Mouse (Mus musculus) induced T-regulatory cell, adult 2 months (primary cell): Measurements from ENCODE around the gene Mpped1.

Experiments
- DNase-seq: peaks from one replicate; pipeline ENCODE4 v3.0.0-alpha.2; 2012; ENCODE audit warnings: low read depth

Mpped1 gene

DNA sequence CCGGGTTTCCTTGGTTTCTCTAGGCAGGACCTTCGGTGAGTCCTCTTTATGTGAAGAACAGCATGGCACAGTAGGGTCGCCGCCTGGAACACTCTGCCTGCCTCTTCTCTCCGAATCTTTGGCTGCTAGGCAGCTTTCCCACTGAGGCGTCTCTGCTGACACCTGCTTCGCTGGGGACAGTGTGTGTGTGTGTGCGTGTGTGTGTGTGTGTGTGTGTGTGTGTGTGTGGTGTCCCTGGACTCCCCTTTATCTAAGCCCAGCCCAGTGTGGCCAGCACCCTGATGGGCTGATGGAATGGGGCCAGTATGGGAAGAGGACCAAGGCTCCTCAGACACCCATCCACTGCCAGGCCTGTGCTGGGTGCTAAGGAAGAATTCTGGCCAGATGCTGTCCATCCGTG lies 9.8 kb downstream of the Mpped1 start:
- DNase-seq = no peak

DNA sequence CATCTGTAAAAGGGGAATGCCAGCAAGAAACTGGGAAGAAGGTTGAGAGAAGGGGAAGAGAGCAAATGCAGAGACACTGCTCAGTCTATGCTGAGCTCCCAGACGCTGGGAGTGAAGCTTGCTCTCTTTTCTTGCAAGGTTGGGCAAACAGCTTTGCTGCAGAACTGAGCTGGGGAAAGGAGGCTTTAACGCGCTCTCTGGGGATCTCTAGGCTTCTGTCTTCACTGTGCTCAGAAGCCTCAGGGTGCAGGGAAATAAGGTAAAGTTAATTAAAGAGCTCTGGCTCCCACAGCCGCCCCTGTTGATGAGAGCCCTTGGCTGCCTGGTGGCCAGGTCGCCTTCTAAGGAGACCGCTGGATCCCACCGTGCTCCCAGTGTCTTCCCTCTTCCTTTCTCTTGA lies 17.7 kb downstream of the Mpped1 start:
- DNase-seq = no peak

DNA sequence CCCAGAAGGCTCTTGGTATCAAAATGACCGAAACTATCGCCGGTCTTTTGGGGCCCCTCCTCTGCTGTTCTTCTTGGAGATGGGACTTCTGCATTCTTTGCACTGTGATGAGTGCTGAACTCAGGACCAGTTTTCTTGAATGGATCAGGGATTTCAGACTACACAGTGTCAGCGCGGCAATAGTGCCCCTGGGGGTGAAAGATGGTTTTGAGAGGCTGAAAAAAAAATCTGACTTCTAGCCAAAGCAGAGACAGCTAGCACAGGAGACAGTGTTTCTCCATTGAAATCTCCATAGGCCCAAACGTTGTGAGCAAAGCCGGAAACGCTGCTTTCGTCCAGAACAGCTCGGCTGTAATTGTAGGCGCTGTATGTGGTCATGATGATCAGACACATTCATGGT lies 19.7 kb downstream of the Mpped1 start:
- no peak for DNase-seq

DNA sequence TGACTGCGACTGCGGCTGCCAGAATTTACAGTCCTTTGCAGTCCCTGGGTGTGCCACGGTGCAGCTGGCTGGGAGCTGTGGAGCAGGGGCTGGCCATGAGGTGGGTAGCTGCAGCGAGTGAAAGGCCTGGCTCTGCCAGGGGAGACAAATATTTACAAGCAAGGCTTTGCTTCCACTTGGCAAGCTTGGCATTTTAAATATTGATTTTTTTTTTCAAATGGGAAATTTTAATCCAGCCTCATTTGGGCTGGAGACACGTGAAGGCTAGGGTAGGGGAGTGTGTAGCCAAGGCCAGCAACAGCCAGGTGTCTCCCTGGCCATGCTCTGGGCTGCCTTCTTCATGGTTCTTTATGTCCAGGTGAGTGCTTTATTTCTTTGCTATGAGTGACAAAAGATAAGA lies 21.7 kb downstream of the Mpped1 start:
- DNase-seq = no peak

DNA sequence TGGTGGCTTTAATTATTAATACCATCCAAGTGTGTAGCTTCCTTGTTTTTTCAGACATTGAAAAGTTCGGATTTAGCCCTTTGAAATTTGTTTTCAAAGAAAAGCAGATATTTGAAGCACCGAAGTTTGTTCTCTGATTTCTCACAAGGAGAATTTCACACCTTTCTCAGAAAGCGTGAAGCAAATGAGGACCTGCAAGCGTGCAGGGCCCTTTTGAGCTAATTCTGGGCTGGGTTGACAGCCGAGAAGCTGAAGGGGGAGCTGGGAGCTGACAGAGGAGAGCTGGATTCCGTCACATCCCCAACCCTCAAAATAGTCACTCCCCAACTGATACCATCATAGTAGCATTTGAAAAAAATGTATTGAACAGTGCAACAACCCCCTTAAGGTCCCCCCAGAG lies 34.8 kb downstream of the Mpped1 start:
- no peak for DNase-seq

DNA sequence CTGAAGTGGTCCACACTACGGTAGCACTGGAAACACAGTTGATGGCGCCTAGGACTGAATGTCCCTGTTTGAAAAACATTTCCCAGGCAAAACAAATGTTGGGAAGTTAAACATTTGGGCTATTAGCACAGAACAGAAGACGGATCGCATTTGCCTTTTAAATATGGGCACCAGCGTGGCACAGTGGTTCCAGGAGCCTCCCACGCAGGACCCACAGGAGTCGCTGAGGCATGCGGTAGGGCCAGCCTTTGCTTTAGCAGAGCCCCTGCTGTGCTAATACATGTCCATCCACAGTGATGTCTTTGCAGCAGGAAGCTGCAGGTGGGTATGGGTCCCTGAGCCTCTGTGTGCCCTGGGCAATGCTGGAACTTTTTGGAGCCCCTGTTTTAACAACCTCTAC lies 48.7 kb downstream of the Mpped1 start:
- no peak for DNase-seq

DNA sequence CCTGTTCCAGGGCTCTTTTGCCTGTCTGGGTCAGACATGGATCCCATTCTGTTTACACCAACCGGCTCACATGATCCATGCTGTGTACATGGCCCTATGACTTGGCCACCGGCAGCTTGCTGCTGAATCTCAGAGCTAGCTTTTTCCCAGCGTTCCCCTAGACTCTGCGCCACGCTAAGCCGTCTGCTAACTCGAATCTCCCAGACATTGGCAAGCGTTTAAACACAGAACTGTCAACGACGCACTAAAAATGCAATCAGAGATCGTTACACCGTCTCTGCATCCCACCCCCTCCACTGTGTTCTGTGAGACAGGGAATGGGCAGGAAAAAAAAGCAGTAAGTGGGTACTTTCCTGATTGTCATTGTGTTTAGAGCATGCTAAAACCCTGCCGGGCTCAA lies 50.0 kb downstream of the Mpped1 start:
- DNase-seq = no peak

DNA sequence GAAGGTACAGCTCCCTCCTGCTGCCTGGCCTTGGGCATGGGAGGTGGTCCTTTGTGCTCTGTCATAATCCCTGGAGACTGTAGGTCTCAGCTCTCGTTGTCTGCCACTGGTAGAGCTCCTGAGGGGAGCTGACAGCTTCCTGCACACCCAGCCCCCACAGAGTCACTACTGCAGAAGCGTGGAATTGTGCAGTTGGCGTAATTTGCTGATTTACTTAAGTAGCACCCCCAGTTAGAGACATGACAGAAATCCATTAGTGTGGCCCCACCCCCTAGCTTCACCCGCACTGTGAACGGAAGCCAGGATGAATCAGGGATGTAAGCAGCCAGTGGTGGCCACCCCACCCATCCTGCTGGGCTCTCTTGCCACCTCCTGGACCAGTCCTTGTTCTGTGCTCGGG lies 53.0 kb downstream of the Mpped1 start:
- DNase-seq = no peak

DNA sequence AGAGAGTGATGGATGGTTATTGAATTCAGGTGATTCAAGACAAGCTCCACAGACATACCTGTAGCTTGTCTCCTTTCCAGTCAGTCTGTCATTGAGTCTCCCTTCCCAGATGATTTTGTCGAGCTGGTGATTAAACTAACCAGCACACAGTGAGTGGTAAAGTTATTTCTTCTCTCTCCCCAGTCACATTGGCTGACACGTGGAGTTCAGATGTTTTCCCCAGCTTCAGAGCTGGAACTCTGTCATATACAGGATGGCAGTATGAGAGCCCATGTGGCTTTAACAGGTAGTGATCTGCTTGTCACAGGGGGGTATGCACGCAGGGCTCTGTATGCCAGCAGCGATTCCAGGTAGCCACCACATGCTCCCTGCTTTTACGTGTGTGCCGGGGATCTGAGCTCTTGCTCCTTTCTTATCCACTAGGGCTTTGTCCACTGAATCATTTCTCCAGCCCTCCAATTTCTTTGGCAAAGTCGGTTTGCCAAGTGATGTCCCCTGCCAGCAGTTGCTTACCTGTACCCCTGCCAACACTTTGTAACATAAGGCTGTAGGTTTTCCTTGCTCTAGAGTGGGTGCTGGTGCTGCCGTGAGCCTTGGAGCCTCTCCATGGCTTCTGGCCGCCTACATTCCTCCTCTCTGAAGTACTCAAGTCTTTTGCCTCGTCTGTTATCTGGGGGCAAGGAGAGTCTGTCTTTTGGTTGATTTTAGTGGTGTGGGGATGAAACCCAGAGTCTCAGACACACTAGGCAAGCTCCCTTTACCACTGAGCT lies 61.9 kb downstream of the Mpped1 start:
- no peak for DNase-seq

DNA sequence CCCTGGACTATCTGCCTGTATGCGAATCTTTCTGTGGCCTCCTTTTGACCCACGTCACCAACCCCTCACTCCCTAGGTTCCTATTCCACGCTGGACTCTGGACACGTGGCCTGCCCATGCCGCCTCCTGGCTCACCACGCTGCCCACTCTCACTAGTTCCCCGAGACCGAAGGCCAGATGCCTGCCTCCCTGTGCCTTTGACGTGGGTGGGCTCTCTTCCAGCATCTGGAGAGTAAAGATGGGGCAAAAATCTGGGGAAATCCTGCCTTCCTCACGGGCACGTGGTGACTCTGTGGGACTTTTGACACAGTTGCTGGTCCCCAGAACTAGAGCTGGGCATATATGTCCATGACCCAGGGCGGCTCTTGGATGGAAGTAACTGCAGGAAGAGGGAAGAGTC lies 63.2 kb downstream of the Mpped1 start:
- no peak for DNase-seq

DNA sequence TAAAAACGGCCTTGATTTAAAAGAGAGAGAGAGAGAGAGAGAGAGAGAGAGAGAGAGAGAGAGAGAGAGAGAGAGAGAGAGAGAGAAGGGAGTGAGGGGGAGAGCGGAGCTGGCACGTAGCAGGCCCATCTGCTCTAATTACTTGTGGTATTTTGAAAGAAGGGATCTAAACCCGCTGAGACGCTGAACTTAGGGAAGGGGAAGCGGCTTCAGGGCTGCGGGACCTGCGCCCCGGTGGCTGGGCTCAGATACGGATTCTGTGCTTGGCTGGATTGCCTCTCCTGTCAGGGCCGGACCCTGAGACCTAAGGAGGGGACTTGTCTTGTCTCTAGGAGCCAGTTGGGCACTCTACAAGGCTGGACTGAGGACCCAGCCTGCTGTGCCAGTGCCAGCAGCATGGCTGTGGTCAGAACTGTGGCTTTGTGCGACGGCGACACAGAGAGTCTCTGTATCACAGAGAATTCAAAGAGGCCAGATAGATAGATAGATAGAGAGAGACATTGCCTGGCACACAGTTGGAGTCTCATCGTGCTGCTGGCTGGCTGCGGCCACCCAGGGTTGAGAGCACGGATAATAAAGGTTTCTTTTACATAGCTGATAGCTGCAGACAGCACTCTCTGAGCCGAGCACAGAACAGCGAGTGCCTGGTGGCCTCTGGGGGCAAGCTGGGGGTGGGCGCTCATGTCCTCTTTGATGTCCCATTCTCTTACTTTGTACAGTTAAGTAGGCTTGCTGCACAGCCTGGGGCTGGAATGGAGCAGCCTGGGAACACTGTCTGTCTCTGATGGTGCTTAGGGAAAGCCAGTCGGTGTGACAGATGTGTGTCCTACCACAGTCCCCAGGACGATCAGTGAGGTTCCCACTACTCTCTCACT lies 63.9 kb downstream of the Mpped1 start:
- no peak for DNase-seq

DNA sequence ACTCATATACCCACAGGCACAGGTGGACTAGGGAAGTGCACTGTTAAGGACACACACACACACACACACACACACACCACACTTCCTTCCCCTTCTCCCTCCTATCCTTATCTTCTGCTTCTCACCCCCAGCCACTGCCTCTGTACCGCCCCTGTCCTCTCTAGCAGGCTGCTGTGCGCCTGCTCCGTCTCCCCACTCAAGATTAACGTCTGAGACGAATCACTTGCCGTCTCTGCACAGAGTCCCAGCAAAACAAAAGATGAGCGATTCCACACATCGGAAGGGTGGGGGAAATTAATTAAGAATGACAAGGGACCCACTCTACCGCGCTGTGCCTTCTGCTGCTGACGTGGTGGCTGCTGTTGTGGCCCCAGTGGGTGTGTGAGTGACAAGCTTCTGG lies 66.5 kb downstream of the Mpped1 start:
- DNase-seq = no peak

DNA sequence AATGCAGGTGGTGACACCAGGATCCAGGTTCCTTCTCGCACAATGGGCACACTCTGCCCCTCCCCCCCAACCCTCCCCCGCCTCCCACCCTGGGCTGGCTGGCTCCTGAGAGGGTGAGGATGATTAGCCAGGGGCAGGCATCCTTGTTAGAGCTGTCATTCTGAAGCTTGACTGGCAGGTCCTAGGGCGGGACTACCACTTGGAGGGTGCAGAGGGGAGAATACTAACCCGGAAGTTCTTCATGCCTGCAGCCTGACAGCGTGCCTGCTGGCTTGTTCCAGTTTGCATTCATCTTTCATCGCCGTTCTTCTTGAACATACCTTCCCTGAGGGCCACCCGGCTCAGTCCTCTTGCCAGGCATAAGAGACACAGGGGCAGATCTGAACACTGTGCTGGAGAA lies 67.3 kb downstream of the Mpped1 start:
- DNase-seq = no peak

DNA sequence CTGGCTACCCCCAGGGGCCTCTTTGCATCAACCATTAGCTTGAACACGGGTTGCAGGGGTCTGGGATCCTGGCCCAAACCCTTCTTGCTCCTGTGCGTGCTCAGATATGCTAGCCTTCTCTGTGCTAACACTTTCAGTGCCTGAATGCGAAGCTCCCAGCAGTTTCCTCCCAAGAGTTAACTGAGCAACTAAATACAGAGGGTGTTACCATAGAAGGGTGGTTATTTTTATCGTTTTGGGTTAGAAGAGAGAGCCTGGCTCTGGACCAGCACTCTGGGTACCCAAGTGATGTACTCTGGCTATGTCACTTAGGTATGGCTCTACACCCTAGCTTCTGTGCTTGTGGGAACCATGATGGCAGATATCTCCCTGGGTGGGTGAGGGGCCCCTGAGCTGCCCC lies 68.2 kb downstream of the Mpped1 start:
- DNase-seq = no peak

DNA sequence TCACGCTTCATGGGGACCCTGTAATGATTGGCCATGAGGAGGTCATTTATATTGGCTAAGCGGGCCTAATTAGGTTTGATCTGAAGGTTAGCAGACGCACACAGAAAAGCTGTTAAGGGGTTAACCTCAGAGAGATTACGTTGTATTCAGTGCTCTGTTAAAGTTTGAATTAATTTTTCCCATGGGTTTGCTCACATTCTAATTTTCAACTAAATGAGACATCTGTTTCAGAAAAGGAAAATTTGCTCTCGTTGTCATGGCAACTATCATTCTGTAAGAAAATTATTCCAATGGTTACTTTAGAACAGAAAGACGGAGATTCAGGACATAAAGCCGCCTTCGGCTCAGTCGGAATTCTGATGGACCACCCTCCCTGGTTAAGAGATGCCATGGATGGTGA lies 68.9 kb downstream of the Mpped1 start:
- no peak for DNase-seq

DNA sequence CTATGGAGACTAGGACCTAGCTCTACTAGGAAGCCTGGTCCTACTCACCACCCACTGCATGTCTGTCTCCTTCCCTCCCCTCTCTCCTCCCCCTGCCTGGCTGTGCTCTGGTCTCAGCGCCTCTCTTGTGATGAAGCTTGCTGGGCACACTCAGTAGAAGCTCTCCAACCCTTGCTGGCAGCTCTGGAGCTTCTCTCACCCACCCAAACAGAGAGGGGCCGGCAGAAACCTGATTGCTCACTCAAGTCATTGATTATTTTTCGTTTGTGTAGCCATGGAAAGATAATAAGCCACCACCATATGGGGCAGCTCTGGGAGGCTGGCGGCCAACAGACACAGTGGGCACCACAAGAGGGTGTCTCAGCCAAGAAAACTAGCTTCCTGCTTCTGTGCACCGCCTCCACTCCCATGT lies 74.1 kb downstream of the Mpped1 start:
- DNase-seq = no peak

DNA sequence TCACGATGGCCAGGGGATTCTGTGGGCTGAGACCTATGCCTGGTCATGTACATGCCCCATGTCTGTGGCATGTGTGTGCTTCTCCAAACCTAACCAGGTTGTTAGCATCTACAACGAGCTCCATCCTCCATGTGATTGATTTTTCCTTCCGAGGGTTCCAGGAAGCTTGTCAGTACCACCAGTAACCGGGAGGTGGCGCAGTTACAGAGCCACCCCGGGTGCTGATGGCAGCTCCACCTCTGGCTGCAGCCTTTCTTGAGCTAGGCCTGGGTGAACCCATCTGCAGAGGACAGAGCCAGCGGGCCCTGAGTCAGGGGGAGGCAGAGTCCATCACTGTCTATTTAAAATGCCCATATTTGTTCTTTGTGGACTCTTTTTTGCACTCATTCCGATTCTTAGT lies 77.9 kb downstream of the Mpped1 start:
- peak; percentile 29 for DNase-seq

DNA sequence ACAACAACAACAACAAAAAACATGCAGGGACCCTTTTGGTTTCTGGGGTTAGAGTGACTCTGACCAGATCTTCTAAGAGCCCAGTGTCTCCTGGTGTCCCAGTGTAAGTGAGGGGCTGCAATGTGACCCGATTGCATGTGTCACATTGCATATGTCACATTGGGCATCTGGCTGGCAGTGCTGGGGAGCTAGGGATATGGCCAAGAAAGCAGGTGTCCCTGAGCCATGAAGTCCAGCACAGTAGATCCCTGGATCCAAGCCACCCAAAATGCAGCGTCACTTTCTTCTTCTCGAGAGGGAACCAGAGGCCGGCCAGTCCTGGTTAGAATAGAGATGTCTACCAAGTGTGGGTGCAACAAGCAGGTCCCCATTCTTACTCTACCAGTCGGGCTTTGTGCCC lies 86.4 kb downstream of the Mpped1 start:
- DNase-seq = no peak

DNA sequence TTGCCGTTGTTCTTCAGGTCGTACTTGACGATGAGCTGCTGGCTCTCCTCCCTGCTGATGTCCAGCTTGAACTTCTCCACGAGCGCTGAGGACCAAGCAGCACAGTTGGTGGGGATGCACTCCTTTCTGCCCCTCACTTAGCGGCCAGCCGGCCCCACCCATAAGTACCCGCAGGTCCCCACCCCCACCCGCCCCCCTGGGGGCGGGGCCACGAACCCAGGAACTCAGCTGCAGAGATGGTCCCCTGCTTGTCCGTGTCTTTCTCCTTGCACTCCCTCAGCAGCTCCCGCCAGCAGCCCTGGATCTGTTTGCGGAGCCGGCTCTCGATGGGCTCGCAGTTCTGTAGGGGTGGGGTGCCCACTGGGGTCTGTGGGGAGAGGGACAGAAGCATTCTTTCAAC lies 91.7 kb downstream of the Mpped1 start:
- DNase-seq = no peak

DNA sequence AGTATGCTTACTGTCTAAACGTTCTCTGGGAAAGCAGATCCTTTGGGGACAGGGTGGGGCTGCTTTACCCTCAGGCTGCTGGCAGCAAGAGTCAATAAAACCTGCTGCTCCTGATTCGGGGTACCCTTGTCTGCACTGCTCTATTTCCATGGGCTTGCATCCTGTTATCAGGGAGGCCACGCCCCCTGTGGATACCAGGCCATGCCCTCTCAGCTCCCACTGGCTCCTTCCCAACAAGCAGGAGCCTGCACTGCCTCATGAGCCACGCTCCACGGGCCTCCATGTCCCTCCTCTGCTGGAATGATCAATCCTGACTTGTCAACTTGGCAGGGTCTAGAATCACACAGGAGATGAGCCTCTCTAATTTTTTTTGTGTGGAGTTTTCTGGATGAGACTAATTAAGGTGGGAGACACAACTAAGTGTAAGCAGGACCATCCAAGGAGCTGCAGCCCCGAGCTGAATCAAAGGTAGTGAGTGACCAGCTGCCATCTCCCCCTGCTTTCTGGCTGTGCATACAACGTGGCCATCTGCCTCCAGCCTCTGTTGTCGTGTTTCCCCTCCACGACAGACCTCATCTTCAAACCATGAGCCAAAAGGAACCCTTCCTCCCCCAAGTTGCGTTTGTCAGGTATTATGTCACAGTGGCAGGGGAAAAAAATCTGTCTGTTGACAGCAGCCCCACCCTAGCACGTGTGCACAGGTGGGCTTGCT lies 98.0 kb downstream of the Mpped1 start:
- no peak for DNase-seq

DNA sequence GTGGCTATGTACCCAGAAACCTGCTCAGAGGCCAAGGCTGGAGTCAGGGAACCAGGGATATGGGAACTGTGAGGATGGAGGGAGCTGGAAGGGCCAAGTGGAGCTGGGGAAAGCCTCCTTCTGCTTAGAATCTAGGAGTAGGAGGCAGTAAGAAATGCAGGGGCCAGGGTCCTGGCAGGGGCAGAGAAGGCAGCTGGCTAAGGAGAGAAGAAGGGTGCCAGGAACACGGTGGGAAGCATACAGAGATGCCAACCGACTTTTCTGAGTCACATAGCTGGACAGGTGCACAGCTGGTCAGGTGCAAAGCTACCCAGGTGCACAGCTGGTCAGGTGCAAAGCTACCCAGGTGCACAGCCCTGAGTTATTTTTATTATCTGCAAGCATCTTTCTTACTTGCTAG lies 98.6 kb downstream of the Mpped1 start:
- DNase-seq = no peak

DNA sequence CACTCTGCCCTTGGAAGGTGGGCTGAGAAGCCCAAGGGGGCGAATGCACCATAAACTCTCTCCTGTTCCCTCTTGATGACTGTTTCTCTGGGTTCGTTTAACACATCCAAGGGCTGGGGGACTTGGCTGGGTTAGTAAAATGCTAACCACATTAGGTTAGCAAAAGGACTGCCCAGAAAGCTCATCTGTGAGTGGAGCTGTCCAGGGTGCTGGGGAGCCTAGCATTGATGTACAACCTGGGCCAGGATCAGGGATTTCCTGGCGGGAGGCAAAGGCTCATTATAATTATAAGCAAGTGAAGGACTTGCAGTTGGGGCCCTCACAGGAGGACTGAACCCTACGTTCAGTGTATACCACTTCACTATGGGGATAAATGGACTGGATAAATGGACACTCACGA lies 100.6 kb downstream of the Mpped1 start:
- DNase-seq = no peak

DNA sequence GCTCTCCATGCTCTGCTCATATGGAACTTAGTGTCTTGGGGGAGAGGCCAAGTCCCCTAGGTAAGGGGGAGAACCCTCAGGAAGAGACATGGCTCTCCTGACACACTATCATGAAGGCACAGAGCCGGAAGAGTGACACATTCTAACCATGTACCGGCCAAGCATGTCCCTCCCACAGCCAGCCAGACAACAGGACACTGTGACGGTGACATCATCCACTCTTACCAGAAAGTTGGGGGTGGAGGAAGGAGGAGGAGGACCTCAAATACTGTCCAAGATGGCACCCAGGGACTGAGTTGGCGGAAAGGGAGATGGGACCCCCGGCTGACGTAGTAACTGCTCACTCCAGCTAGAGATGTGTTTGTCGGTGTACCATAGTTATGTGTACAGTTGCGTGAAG lies 104.6 kb downstream of the Mpped1 start:
- no peak for DNase-seq
